Mouse (Mus musculus) Patski (cell line): Measurements from ENCODE around the gene 0610030E20Rik. TPM values are rescaled to one million over a fixed set of nuclear protein-coding genes. Genes with fewer than 3 reads are reported as not detected.

ENCODE experiments used
- ATAC-seq: fragments of 100-300 bp; one replicate; pipeline ENCODE4 v1.8.0; 2021
- CTCF ChIA-PET: fragments of 350-600 bp; sonication (Branson Sonifier 250); formaldehyde crosslinking; loops from one replicate; lab custom pipeline; 2022; ENCODE audit warnings: inconsistent platforms; lab: Charles Lee
- POLR2A ChIA-PET: fragments of 350-600 bp; sonication (Branson Sonifier 250); formaldehyde crosslinking; loops from one replicate; lab custom pipeline; 2022; ENCODE audit warnings: antibody characterized with exemption, inconsistent platforms; lab: Charles Lee
- DNase-seq: peaks from one replicate; pipeline ENCODE4 v3.0.0-alpha.2; 2011; ENCODE audit warnings: low read depth, low spot score
- H3K27me3 ChIP-seq: fragments of 371-371 bp; one replicate; pipeline ENCODE4 v1.5.1; 2021
- CTCF ChIP-seq: fragments of 100-300 bp; IDR thresholded peaks from one replicate; pipeline ENCODE4 v1.5.1; 2021
- in situ Hi-C: fragments of 300-500 bp; cut with MboI; formaldehyde crosslinking; loops from 3 replicates; pipeline ENCODE4 v1.11.1; 2018; ENCODE audit warnings: low pct_unique_long_range_greater_than_20kb, mixed read lengths
- polyA plus RNA-seq: library from polyadenylated mRNA; unstranded; gene quantifications from one replicate; pipeline ENCODE4 v1.2.3, GENCODE M21; 2021

Gene 0610030E20Rik
- polyA plus RNA-seq, 1 experiment from 2014 or later: 13.8 TPM

GRCm38 (mm10) chr6:72322936-72323335 lies 24.2 kb upstream of the 0610030E20Rik start:
- H3K27me3 ChIP-seq: no peaks in the 10 kb centered on the region
- ChIA-PET CTCF (interaction anchor here (0.8 to 3.5 kb wide), 2 partner anchors 10 to 85 kb away, joined by 3 to 10 read pairs; no protein-coding TSS in a partner anchor), POLR2A (no interaction called here)
- in situ Hi-C loops: loop anchor here (5.0 kb wide), 1 partner anchor 41 kb away; no protein-coding TSS in a partner anchor
- TF ChIP-seq CTCF: no peak
- ATAC-seq: no peak
- no peak for DNase-seq

GRCm38 (mm10) chr6:72323786-72324508 lies 23.2 kb upstream of the 0610030E20Rik start:
- in situ Hi-C loops: loop anchor here (5.0 kb wide), 1 partner anchor 42 kb away; no protein-coding TSS in a partner anchor
- POLR2A ChIA-PET: interaction anchor here (0.6 to 1.0 kb wide), 2 partner anchors 21 to 46 kb away, joined by 3 to 4 read pairs; no protein-coding TSS in a partner anchor
- TF ChIP-seq CTCF: no peak
- no peak for DNase-seq
- no peaks in the 10 kb centered on the region for H3K27me3 ChIP-seq
- CTCF ChIA-PET: interaction anchor here (0.8 to 2.3 kb wide), 2 partner anchors 8 to 84 kb away, joined by 3 to 11 read pairs; no protein-coding TSS in a partner anchor
- ATAC-seq: no peak

- CTCF ChIA-PET: interaction anchor here (1.4 to 2.3 kb wide), 3 partner anchors 10 to 27 kb away, joined by 5 to 11 read pairs (median 6); partner anchors contain the start of gene Usp39
Observed at GRCm38 (mm10) chr6:72326274-72326673, 20.8 kb upstream of the 0610030E20Rik start.

GRCm38 (mm10) chr6:72329019-72329418 lies 18.1 kb upstream of the 0610030E20Rik start:
- no peak for TF ChIP-seq CTCF
- CTCF ChIA-PET: interaction anchor here (1.4 kb wide), 1 partner anchor 17 kb away, joined by 3 read pairs; no protein-coding TSS in a partner anchor
- no peaks in the 10 kb centered on the region for H3K27me3 ChIP-seq
- POLR2A ChIA-PET: no interaction called here
- DNase-seq: no peak
- in situ Hi-C loops: no loop called here
- ATAC-seq: no peak

More at GRCm38 (mm10) chr6:72326274-72326673, 20.8 kb upstream of the 0610030E20Rik start:
- peak; percentile 47 for TF ChIP-seq CTCF
- ATAC-seq: no peak
- in situ Hi-C loops: no loop called here
- H3K27me3 ChIP-seq: no peaks in the 10 kb centered on the region
- DNase-seq: no peak
- POLR2A ChIA-PET: interaction anchor here (0.7 kb wide), 1 partner anchor 64 kb away, joined by 3 read pairs; the partner anchor contains the start of gene Vamp8

- ATAC-seq: no peak
Observed at GRCm38 (mm10) chr6:72330133-72330532, 17.0 kb upstream of the 0610030E20Rik start.

GRCm38 (mm10) chr6:72333111-72333510 lies 14.0 kb upstream of the 0610030E20Rik start:
- CTCF ChIA-PET: interaction anchor here (1.6 to 1.9 kb wide), 2 partner anchors 12 to 50 kb away, joined by 4 to 10 read pairs; no protein-coding TSS in a partner anchor
- no peaks in the 10 kb centered on the region for H3K27me3 ChIP-seq
- ATAC-seq (no peak), DNase-seq (no peak)
- POLR2A ChIA-PET: no interaction called here
- in situ Hi-C loops: no loop called here
- no peak for TF ChIP-seq CTCF

More at GRCm38 (mm10) chr6:72330133-72330532, 17.0 kb upstream of the 0610030E20Rik start:
- DNase-seq: no peak
- in situ Hi-C loops: no loop called here
- no peak for TF ChIP-seq CTCF
- ChIA-PET POLR2A (no interaction called here), CTCF (interaction anchor here (1.1 kb wide), 1 partner anchor 43 kb away, joined by 3 read pairs; no protein-coding TSS in a partner anchor)
- no peaks in the 10 kb centered on the region for H3K27me3 ChIP-seq

GRCm38 (mm10) chr6:72340481-72340880 lies 6.6 kb upstream of the 0610030E20Rik start:
- no peaks in the 10 kb centered on the region for H3K27me3 ChIP-seq
- no peak for TF ChIP-seq CTCF
- ATAC-seq (no peak), DNase-seq (no peak)
- ChIA-PET CTCF (no interaction called here), POLR2A (no interaction called here)
- in situ Hi-C loops: no loop called here

- no peaks in the 10 kb centered on the region for H3K27me3 ChIP-seq
- CTCF ChIA-PET: interaction anchor here (1.2 kb wide), 1 partner anchor 190 kb away, joined by 3 read pairs; no protein-coding TSS in a partner anchor
- ATAC-seq (peak; percentile 37), DNase-seq (no peak)
- POLR2A ChIA-PET: interaction anchor here (1.2 to 1.5 kb wide), 2 partner anchors 12 to 43 kb away, joined by 3 to 8 read pairs; partner anchors contain the start of gene Tmem150a
- no peak for TF ChIP-seq CTCF
- in situ Hi-C loops: no loop called here
Observed at GRCm38 (mm10) chr6:72344396-72345073, 2.6 kb upstream of the 0610030E20Rik start.

GRCm38 (mm10) chr6:72345074-72345567 lies 2.0 kb upstream of the 0610030E20Rik start, which contains the start of gene Usp39:
TSS of gene Usp39 (minus strand) at chr6:72345184.
- no peak for TF ChIP-seq CTCF
- POLR2A ChIA-PET: interaction anchor here (1.2 to 1.5 kb wide), 2 partner anchors 11 to 43 kb away, joined by 3 to 8 read pairs; partner anchors contain the start of gene Tmem150a
- peak; percentile 77 for DNase-seq
- CTCF ChIA-PET: interaction anchor here (0.9 to 1.9 kb wide), 5 partner anchors 10 to 190 kb away, joined by 3 to 6 read pairs (median 4); partner anchors contain the start of gene Tmem150a
- H3K27me3 ChIP-seq: no peaks in the 10 kb centered on the region
- peak; percentile 74 for ATAC-seq
- in situ Hi-C loops: no loop called here
